Mouse (Mus musculus) heart, postnatal 0 days (tissue): ENCODE measurements around the gene Arhgap15.

Experiments
- CTCF ChIP-seq: IDR thresholded peaks from 2 replicates; pipeline ENCODE4 v1.5.1; 2016; ENCODE audit warnings: antibody characterized with exemption, control low read depth, low read depth
- EP300 ChIP-seq: IDR thresholded peaks from 2 replicates; pipeline ENCODE4 v1.6.1; 2016; ENCODE audit warnings: antibody characterized with exemption, low read depth

DNA sequence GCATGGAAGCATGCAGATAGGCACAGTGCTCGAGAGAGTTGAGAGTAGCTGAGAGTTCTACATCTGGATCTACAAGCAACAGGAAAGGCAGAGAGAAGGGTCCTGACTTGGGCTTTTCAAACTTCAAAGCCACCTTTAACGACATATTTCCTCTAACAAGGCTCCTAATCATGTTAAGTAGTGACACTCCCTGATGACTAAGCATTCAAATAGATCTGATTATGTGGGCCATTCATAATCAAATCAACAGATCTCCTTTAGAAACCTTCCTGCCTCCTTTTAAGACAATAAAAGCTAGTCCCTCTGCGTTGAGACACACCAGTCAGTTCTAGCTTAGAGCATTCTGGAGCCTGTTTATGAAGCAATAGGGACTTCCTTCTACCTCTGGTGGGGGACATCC, 16.2 kb upstream of the Arhgap15 start:
- TF ChIP-seq EP300 = no peak
- TF ChIP-seq CTCF = no peak
